Mouse (Mus musculus) WW6 (cell line): ENCODE results near the gene Atp6ap1.

Experiments used
- DNase-seq: peaks from one replicate; pipeline ENCODE4 v3.0.0-alpha.2; 2013; ENCODE audit warnings: low read depth, low spot score

The Atp6ap1 gene

DNA sequence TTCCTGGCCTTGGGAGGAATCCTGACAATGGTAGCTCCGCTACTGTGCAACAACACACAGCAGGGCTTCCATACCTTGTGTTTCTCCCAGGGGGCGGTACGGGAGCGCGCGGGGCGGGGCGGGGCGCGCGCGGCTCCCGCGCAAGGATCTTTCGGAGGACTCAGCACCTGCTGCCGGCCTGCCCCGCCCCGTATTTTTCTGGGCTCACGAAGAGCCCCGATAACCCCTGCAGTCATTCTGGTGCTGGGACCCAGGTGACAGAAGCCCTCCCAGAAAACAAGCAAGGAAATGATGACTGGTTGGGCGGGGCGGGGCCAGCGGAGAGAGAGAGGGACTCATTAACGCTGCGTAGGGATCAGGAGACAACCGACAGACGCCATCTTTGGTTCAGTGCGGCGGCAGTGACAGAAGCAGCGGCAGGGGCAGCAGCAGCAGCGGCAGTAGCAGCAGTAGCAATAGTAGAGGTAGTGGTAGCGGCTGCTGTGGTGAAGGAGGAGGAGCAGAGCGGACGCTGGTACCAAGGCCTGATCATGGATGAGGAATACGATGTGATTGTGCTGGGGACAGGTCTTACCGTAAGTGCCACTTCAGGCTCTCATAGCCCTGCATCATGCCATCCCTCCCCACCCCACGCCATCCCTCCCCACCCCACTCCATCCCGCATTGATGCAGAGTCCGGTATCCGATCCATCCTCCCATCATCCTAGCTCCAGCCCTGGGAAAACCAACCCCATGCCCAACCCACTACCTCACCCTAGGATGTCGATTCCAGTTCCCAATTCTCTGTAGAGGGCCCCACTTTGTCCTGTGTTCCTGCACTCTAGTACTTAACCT is 8.2 kb downstream of the Atp6ap1 start, which contains the start of gene Gdi1:
TSS of gene Gdi1 (plus strand) at position 132 of the 834 bp plus-strand sequence.
- DNase-seq = peak; percentile 62

DNA sequence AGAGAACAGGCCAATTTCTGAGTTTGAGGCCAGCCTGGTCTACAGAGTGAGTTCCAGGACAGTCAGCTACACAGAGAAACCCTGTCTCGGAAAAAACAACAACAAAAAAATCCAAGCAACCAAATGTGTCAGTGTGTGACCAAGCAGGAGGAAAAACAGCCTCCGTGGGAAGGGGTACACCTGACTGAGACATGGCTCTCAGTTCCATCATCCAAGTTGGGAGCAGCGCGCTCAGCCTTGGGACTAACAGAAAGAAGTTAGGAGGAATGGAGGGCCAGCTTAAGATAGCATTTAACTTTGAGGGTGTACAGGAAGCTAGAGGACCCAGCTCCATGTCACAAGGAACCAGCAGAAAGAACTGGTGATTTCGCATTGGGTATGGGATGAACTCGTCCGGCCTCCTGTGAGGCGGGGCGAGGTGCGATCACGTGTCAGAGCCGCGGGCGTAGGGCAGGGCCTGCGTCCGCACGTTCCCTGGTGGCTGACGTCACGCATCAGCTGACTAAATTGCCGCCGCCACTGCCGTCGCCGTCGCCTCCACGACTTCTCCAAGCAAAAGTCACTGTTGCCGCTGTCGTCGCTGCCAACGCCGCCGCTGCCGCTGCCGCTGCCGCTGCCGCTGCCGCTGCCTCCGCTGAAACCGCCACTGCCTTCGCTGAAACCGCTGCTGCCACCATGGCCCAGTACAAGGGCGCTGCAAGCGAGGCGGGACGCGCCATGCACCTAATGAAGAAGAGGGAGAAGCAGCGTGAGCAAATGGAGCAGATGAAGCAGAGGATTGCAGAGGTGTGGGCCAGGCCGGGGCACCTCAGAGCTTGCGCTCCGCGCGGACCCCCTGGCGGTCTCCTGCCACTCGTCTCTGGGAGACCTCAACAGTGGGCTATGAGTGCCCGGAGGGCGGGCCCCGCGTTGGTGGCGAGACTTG is 15.9 kb downstream of the Atp6ap1 start, which contains the start of gene Fam50a:
TSS of gene Fam50a (plus strand) at position 494 of the 925 bp plus-strand sequence.
- DNase-seq = peak; percentile 56

DNA sequence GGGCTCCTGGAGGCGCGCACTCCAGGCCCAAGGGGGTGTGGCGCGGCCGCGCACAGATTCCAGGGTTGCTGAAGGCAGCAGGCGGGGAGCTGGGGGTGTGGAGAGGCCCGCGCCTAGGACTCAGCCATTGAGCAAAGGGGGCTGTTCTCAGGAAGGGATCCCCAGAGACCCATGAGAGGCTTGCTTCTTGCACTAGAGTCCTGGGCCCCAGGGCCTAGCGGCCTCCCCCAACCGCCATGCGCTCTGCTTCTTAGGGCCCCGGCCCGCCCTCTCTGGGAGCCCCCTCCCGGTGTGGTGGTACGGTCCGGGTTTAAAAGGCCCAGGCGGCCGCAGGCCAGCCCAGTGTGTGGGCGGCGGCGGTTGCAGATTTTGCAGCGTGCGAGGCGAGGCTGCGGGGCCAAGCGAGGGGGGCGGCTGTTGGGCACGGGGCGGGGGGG is 31.8 kb downstream of the Atp6ap1 start, which contains the start of gene Plxna3:
TSS of gene Plxna3 (plus strand) at position 342 of the 437 bp plus-strand sequence.
- peak; percentile 36 for DNase-seq

DNA sequence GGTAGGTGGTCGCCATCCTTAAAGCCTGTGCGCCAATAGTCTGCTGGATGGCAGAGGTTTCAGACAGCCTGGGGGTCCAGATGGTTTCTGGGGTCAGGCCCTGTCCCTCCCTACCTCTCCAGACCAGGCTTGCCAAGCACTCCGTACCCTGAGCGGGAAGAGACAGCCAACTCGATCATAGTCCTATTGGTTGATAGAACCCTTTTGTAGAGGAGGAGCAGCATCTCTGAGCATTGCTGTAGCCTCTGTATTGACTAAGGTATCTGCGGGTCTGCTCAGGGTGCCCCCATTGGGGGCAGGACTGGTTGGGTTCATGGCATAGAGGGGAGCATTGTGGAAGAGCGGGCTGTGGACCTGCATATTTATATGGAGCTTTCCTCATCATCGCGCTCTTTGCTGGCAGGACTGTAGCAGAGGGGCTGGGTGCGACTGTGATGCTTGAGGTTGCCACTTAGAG is 32.3 kb downstream of the Atp6ap1 start:
- no peak for DNase-seq

DNA sequence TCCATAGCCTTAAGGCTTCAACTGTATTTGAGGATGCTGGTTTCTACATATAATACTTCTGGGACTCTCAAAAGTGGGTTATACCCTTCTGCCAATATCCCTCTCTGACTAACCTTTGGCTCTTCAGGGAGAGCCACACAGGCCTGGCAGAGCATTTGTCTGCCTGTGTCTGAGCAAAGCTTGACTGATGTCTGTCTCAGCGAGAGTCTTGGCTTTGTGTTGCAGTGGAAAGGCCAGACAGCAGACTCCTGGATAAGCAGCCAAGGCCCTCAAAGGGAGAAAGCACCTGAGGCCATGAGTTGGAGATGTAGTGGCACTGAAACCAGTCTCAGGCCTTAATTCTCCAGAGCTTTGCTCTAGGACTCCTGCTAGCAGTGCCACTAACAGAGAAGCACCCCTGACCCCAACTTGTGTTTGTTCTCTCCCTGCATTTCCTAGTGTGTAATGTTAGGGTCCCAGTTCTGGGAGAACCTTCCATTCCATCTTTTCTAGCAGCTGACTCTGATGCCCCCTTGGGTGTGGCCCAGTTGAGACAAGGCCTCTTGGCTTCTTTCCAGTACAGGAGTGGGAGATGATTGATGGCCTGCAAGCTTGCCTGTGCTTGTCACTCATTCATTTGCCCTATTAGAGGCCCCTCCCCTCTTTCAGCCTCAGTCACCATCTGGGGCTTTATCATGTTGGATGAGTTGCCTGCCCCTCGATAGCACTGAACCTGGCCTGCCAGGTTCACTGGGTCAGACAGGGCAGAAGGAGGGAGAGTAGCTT is 33.5 kb downstream of the Atp6ap1 start:
- DNase-seq = no peak

DNA sequence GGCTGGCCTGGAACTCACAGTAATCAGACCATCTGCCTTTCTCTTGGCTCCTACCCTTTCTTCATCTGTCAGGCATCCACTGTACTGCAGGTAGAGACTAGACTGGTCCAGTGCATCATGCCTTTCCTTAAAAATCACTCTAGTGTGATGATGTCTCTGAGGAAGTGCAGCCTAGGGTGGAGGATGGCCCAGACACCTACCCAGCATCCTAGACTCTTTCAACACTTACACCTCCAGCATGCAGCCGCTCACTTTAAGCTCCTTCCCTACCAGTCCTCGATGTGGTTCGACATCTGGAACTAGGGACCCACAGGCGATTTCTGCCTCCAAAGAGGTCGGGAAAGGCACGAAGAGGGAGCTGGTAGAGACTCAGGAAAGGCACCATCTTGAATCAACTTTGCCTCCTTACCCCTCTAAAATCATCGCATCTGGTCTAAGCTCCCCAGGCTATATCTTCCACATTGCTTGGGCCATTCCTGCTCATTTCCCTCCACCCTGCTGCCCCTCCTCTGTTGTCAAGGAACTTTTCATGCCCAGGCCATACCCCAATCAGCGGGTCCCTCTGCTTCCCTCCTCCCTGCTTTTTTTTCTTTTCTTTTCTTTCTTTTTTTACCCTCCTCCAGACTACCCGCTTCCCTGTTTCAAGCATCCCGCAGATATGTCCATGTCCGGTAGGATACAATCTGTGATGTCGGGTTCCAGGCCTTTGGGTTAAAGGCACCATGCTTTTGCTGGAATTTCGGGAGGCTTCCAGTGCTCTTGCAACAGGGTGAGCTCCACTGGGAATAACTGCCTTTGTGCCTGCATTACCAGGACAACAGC is 56.0 kb downstream of the Atp6ap1 start:
- DNase-seq = no peak

DNA sequence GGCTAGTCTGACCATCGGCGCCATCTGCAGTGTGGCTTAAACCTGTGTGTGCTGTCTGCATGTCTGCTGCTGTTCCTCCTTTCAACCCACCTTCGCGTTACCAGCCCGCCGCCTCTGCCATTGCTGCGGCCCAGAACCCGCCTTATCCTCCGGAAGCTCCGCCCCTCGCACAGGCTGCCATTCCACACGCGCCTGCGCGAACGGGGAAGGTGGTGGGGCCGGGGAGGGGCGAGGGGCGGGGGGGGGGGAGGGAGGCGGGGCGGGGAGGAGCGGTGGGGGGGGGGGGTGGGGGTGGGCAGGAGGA is 56.5 kb downstream of the Atp6ap1 start, which contains the start of gene Lage3:
TSS of gene Lage3 (minus strand) at position 152 of the 304 bp plus-strand sequence.
- no peak for DNase-seq
